In genomic region chr2:155512479-155512878, GRCm38 (mm10) we compare ENCODE assay signal across 8 mouse cellular contexts. TPM values are rescaled to one million over a fixed set of nuclear protein-coding genes. Genes with fewer than 3 reads are reported as not detected.
DNase-seq lines count a peak whose midpoint lies in the region; ATAC-seq and TF ChIP-seq lines count a peak whose summit lies in the region.

No protein-coding gene starts in this region.

- peak; percentile 72 for TF ChIP-seq CTCF in liver, adult 2 months (IDR thresholded peaks at IDR 0.05; ENCODE audit: low read depth, low read length)
- TF ChIP-seq CTCF in Patski (IDR thresholded peaks at IDR 0.05), result peak; percentile 80

- no peaks in the 10 kb centered on the region for H3K36me3 ChIP-seq in liver, adult 2 months (ENCODE audit: control insufficient read depth, insufficient read depth, low read length)
- H3K36me3 ChIP-seq in liver, embryonic 12.5 days, result no peaks in the 10 kb centered on the region
- no peaks in the 10 kb centered on the region for H3K36me3 ChIP-seq in hindbrain, embryonic 10.5 days
- no peaks in the 10 kb centered on the region for H3K36me3 ChIP-seq in lung, embryonic 16.5 days (ENCODE audit: control insufficient read depth, insufficient read depth, low read length)

- no peaks in the 10 kb centered on the region for H3K27me3 ChIP-seq in liver, adult 2 months (ENCODE audit: control insufficient read depth, insufficient read depth, low read length)
- peaks cover 49% of the 10 kb centered on the region for H3K27me3 ChIP-seq in liver, embryonic 12.5 days (replicated peaks)
- H3K27me3 ChIP-seq in Patski, result no peaks in the 10 kb centered on the region
- H3K27me3 ChIP-seq in hindbrain, embryonic 10.5 days (ENCODE audit: insufficient read depth, poor library complexity, severe bottlenecking), result peaks cover 31% of the 10 kb centered on the region
- H3K27me3 ChIP-seq in lung, embryonic 16.5 days (ENCODE audit: control insufficient read depth, insufficient read depth, low read depth, low read length), result peaks cover 12% of the 10 kb centered on the region

- DNase-seq in liver, adult 2 months (ENCODE audit: extremely low read depth, low read depth, low spot score), result peak; percentile 55
- DNase-seq in Patski (ENCODE audit: low read depth, low spot score), result no peak
- peak; percentile 50 for DNase-seq in hindbrain, embryonic 10.5 days (ENCODE audit: low spot score)
- peak; percentile 73 for DNase-seq in retina, embryonic 14.5 days (ENCODE audit: low spot score)
- no peak for DNase-seq in layer of hippocampus, adult 8-10 months (ENCODE audit: low spot score in 2 of 2)

- no peak for ATAC-seq in liver, embryonic 12.5 days
- ATAC-seq in Patski, result peak; percentile 45
- peak; percentile 67 for ATAC-seq in common myeloid progenitor, adult 5-6 weeks (replicated peaks; ENCODE audit: low read depth, poor library complexity, severe bottlenecking)
- ATAC-seq in lung, embryonic 16.5 days (ENCODE audit: low read depth), result peak; percentile 41; the same call in 1 of the 2 replicates

- CTCF ChIA-PET in Patski (lab: Charles Lee), result interaction anchor here (1.0 to 3.0 kb wide), 5 partner anchors 72 to 113 kb away, joined by 3 to 34 read pairs (median 8); no protein-coding TSS in a partner anchor

- 70% methylated on average over 4 of the region's 4 CpGs for WGBS in liver, adult 2 months
- 55% methylated on average over 4 of the region's 4 CpGs for WGBS in liver, embryonic 12.5 days (ENCODE audit: insufficient replicate concordance)
- 60% methylated on average over 4 of the region's 4 CpGs for WGBS in hindbrain, embryonic 10.5 days
- WGBS in lung, embryonic 16.5 days, result 52% methylated on average over 4 of the region's 4 CpGs

- no peaks in the 10 kb centered on the region for H3K79me2 ChIP-seq in liver, adult 2 months (ENCODE audit: control insufficient read depth, insufficient read depth, low read length)

- H3K9me3 ChIP-seq in liver, embryonic 12.5 days (replicated peaks), result no peaks in the 10 kb centered on the region
- H3K9me3 ChIP-seq in hindbrain, embryonic 10.5 days, result no peaks in the 10 kb centered on the region
- no peaks in the 10 kb centered on the region for H3K9me3 ChIP-seq in lung, embryonic 16.5 days (ENCODE audit: control insufficient read depth, low read length)

- TF ChIP-seq POLR2A in liver, adult 2 months (IDR thresholded peaks at IDR 0.05; ENCODE audit: extremely low read depth, insufficient read depth, low read length), result no peak

- H3K4me3 ChIP-seq in liver, adult 2 months (ENCODE audit: insufficient read depth, low read depth, low read length), result no peak overlapping the region
- no peak overlapping the region for H3K4me3 ChIP-seq in liver, embryonic 12.5 days
- H3K4me3 ChIP-seq in hindbrain, embryonic 10.5 days, result no peak overlapping the region
- H3K4me3 ChIP-seq in lung, embryonic 16.5 days (ENCODE audit: low read length), result no peak overlapping the region

- H3K27ac ChIP-seq in liver, adult 2 months (replicated peaks; ENCODE audit: insufficient read depth, low read depth, low read length), result no peak overlapping the region
- H3K27ac ChIP-seq in liver, embryonic 12.5 days, result no peak overlapping the region
- no peak overlapping the region for H3K27ac ChIP-seq in hindbrain, embryonic 10.5 days
- no peak overlapping the region for H3K27ac ChIP-seq in lung, embryonic 16.5 days (ENCODE audit: low read length)

- in situ Hi-C loops in Patski (cut with MboI; ENCODE audit: low pct_unique_long_range_greater_than_20kb), result loop anchor here (10.0 kb wide), 1 partner anchor 252 kb away; no protein-coding TSS in a partner anchor

- no peak overlapping the region for H3K9ac ChIP-seq in liver, adult 2 months (ENCODE audit: low read depth, low read length)
- H3K9ac ChIP-seq in liver, embryonic 12.5 days, result no peak overlapping the region
- H3K9ac ChIP-seq in lung, embryonic 16.5 days (ENCODE audit: low read length), result no peak overlapping the region

- peaks cover 3% of the 10 kb centered on the region; the same call in 1 of the 2 replicates for H3K4me1 ChIP-seq in liver, adult 2 months (ENCODE audit: control insufficient read depth, insufficient read depth, low read length)
- peaks cover 13% of the 10 kb centered on the region for H3K4me1 ChIP-seq in liver, embryonic 12.5 days
- peaks cover 25% of the 10 kb centered on the region for H3K4me1 ChIP-seq in hindbrain, embryonic 10.5 days (replicated peaks)
- H3K4me1 ChIP-seq in lung, embryonic 16.5 days (replicated peaks; ENCODE audit: control insufficient read depth, insufficient read depth, low read length), result peaks cover 5% of the 10 kb centered on the region

- H3K4me2 ChIP-seq in liver, embryonic 12.5 days, result no peak overlapping the region
- no peak overlapping the region for H3K4me2 ChIP-seq in lung, embryonic 16.5 days (ENCODE audit: low read depth, low read length)

- POLR2A ChIA-PET in Patski (lab: Charles Lee), result no interaction called here

RNA-seq across cellular contexts. Expression of gene Acss2, which starts 5.3 kb away (rescaled TPM):
- 204 and 297 TPM in 2 replicates for total RNA-seq in liver, adult 2 months (2014; rRNA removed)
- polyA plus RNA-seq in liver, adult 2 months (2012; rRNA removed), result 155 and 248 TPM in 2 replicates
- 25.1 and 27.1 TPM in 2 replicates for polyA plus RNA-seq in liver, embryonic 12.5 days (2016; fragmentation: Nextera tagmentation; extraction: Ambion mirVana)
- 12.4 TPM for polyA plus RNA-seq in Patski (2021)
- 14.9 and 20.4 TPM in 2 replicates for total RNA-seq in common myeloid progenitor, adult 5-6 weeks (2017)
- polyA plus RNA-seq in hindbrain, embryonic 10.5 days (2016; fragmentation: Nextera tagmentation; extraction: Ambion mirVana), result 15.6 and 19.7 TPM in 2 replicates
- polyA plus RNA-seq in lung, embryonic 16.5 days (2015; fragmentation: Nextera tagmentation; extraction: Ambion mirVana), result 11.0 and 13.6 TPM in 2 replicates
- total RNA-seq in layer of hippocampus, adult 8-10 months (2022), result 10 to 100 TPM; 61.2 to 72.6 (median 61.8) TPM

RNA-seq across cellular contexts. Expression of gene Ggt7, which starts 5.6 kb away (rescaled TPM):
- total RNA-seq in liver, adult 2 months (2014; rRNA removed), result 0.18 and 0.47 TPM in 2 replicates
- 0.63 and 1.7 TPM in 2 replicates for polyA plus RNA-seq in liver, adult 2 months (2012; rRNA removed)
- polyA plus RNA-seq in liver, embryonic 12.5 days (2016; fragmentation: Nextera tagmentation; extraction: Ambion mirVana), result 0.54 and 0.86 TPM in 2 replicates
- polyA plus RNA-seq in Patski (2021), result 27.0 TPM
- total RNA-seq in common myeloid progenitor, adult 5-6 weeks (2017), result 0.19 TPM in 1 of 2 replicates, not detected in the other
- polyA plus RNA-seq in hindbrain, embryonic 10.5 days (2016; fragmentation: Nextera tagmentation; extraction: Ambion mirVana), result 16.6 and 33.1 TPM in 2 replicates
- polyA plus RNA-seq in lung, embryonic 16.5 days (2015; fragmentation: Nextera tagmentation; extraction: Ambion mirVana), result 3.5 TPM in 2 replicates
- total RNA-seq in layer of hippocampus, adult 8-10 months (2022), result 100 to 1,000 TPM; 112 to 119 (median 115) TPM

RNA-seq across cellular contexts. Expression of gene Ncoa6, which starts 38.8 kb away (rescaled TPM):
- 6.4 and 9.5 TPM in 2 replicates for total RNA-seq in liver, adult 2 months (2014; rRNA removed)
- polyA plus RNA-seq in liver, adult 2 months (2012; rRNA removed), result 15.1 and 18.3 TPM in 2 replicates
- polyA plus RNA-seq in liver, embryonic 12.5 days (2016; fragmentation: Nextera tagmentation; extraction: Ambion mirVana), result 9.2 and 10.4 TPM in 2 replicates
- polyA plus RNA-seq in Patski (2021), result 40.0 TPM
- total RNA-seq in common myeloid progenitor, adult 5-6 weeks (2017), result 13.4 and 25.5 TPM in 2 replicates
- 19.2 and 22.4 TPM in 2 replicates for polyA plus RNA-seq in hindbrain, embryonic 10.5 days (2016; fragmentation: Nextera tagmentation; extraction: Ambion mirVana)
- 16.5 and 18.0 TPM in 2 replicates for polyA plus RNA-seq in lung, embryonic 16.5 days (2015; fragmentation: Nextera tagmentation; extraction: Ambion mirVana)
- 10 to 100 TPM; 58.1 to 63.8 (median 62.3) TPM for total RNA-seq in layer of hippocampus, adult 8-10 months (2022)

Comparison
In these comparisons a context has a peak if more than half of its experiments do, and no peak if none do; other contexts are left out.
1. DNase-seq: peak in liver, adult 2 months (single experiment), hindbrain, embryonic 10.5 days (single experiment) and retina, embryonic 14.5 days (single experiment); none in Patski (single experiment) and layer of hippocampus, adult 8-10 months (0 of 2).